In genomic region chr13:95626696-95627095, GRCm38 (mm10) we compare ENCODE assay signal across 12 mouse cellular contexts.
"Had no signal": no experiment of that assay in that cellular context is flagged by ENCODE, and none has a peak within 500 bp of the region (broad histone marks: within the 10 kb centered on the region; RNA-seq: fewer than 3 reads in every experiment).

No protein-coding gene starts in this region.

- H3K9me3 ChIP-seq: kidney, embryonic 15.5 days; limb, embryonic 10.5 days; midbrain, embryonic 10.5 days; neural tube, embryonic 12.5 days had no signal

- H3K27ac ChIP-seq: kidney, embryonic 15.5 days; limb, embryonic 10.5 days; midbrain, embryonic 10.5 days; neural tube, embryonic 12.5 days; stomach, postnatal 0 days had no signal

- H3K9ac ChIP-seq: kidney, embryonic 15.5 days; lung, embryonic 14.5 days; neural tube, embryonic 12.5 days had no signal

- H3K27me3 ChIP-seq: kidney, embryonic 15.5 days; neural tube, embryonic 12.5 days had no signal

- H3K4me1 ChIP-seq: kidney, embryonic 15.5 days; midbrain, embryonic 10.5 days; neural tube, embryonic 12.5 days had no signal

- DNase-seq: kidney, adult 11 months; kidney, postnatal 14 days; lung, embryonic 14.5 days; lung, postnatal 10 days; lung, postnatal 4 days; midbrain, embryonic 14.5 days had no signal

- H3K4me3 ChIP-seq: kidney, embryonic 15.5 days; limb, embryonic 10.5 days; midbrain, embryonic 10.5 days; myocyte; neural tube, embryonic 12.5 days had no signal

- H3K4me2 ChIP-seq: kidney, embryonic 15.5 days; lung, embryonic 14.5 days; neural tube, embryonic 12.5 days had no signal
